Mouse (Mus musculus): ENCODE data around the gene Cdk19. TPM values are rescaled to one million over a fixed set of nuclear protein-coding genes. Genes with fewer than 3 reads are reported as not detected.

Gene Cdk19
- polyA plus RNA-seq (2012; ENCODE audit: low replicate concordance) = 8.1 and 9.4 TPM in 2 replicates

DNA sequence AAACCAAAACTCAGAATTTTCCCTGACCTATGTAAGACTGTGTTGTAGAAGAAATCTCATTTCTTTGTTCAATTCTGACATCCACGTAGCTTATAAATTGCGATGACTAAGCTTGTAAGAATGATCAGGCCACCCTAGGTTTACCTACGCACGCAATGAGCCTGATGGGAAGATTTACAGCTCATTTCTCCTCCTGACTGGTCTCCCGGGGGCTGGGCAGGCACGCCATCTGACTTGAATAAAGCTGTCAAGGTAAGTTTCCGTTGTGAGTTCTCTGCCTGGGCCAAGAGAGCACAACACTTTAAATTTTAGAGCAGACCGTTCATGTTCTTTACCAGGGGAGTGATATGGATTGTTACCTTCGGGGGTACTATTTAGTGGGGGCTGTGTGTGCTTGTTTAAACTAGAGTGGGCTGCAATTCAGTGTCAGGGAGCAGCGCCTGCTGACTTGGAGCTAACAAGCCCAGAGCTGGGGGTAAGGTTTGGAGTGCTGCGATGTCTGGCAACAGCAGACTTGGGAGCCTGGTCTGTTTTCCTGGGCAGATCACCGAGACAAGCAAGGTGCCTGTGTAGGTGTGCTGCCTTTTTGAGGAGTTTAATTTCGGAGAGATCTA is at the start of gene Cdk19:
TSS of gene Cdk19 (plus strand) at position 214 of the 614 bp plus-strand sequence.

DNA sequence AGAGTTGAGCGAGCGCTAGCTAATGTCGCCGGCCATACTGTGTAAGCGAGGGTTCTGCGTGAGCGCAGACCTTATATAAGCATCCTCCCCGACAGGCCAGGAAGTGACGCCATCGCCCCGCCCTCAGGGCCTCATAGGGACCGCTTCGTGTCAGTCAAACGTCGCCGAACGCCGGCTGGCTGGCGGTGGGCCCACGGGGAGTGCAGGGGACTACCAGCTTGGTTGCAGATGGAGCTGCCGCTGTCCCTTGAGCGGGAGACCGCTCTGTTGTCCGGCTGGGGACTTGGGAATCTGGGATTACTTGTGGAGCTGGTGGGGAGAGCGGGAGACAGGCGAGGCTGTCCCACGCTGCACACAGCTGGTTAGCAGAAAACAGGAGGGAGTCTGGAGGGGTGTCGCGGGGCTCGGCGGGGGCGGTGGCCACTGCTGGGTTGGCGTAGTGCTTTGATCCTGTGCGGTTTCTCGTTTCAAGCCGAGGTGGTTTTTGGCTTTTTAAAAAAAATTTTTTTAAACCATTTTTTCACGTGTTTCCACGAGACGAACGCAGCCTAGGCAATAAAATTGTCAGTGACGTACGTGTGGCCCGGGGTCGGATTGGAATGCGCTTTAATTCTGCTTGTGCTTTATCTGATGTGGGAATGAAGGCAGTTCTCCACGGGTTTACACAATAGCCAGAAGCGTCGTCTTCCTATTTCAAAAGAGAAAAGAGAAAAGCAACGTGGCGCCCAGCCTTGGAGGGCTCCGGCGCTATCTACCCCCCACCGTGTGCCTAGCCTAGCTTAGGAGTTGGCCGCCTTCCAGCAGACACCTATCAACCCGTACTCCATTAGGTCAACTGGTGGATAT is 37.0 kb upstream of the Cdk19 start, which contains the start of gene Amd1:
TSS of gene Amd1 (minus strand) at position 47 of the 846 bp plus-strand sequence.

Other genes with a start within 250 kb of the Cdk19 start
- 29.9 and 32.7 TPM in 2 replicates for gene Slc16a10, start 197.3 kb upstream of the Cdk19 start, polyA plus RNA-seq (2012; ENCODE audit: low replicate concordance)
- 1.7 and 4.3 TPM in 2 replicates for gene Rpf2, start 92.5 kb upstream of the Cdk19 start, polyA plus RNA-seq (2012; ENCODE audit: low replicate concordance)
- gene Gtf3c6, start 81.5 kb upstream of the Cdk19 start, polyA plus RNA-seq (2012; ENCODE audit: low replicate concordance) = 2.5 and 6.6 TPM in 2 replicates
- gene Amd1, start 37.4 kb upstream of the Cdk19 start, polyA plus RNA-seq (2012; ENCODE audit: low replicate concordance) = 8.3 and 10.4 TPM in 2 replicates
- not detected in 2 replicates for gene Slc22a16, start 230.8 kb downstream of the Cdk19 start, polyA plus RNA-seq (2012; ENCODE audit: low replicate concordance)

Measured in leukemia stem cell, adult 10-12 weeks (primary cell).